Mouse (Mus musculus) myocyte (in vitro differentiated cells): ENCODE data around the gene Neil1.

Experiments
- CEBPB ChIP-seq: IDR thresholded peaks from 2 replicates; pipeline ENCODE4 v1.6.1; 2011; ENCODE audit warnings: mild to moderate bottlenecking, moderate library complexity; ENCODE audit not compliant: poor library complexity, insufficient read depth, severe bottlenecking
- E2F4 ChIP-seq: IDR thresholded peaks from one replicate; pipeline ENCODE4 v1.6.1; 2011; ENCODE audit warnings: mild to moderate bottlenecking, control low read depth, moderate library complexity; ENCODE audit not compliant: insufficient read depth
- MAX ChIP-seq: IDR thresholded peaks from one replicate; pipeline ENCODE4 v1.6.1; 2011; ENCODE audit warnings: low read depth, mild to moderate bottlenecking, control low read depth
- MYOD1 ChIP-seq, 3 experiments: IDR thresholded peaks; one replicate each; pipeline ENCODE4 v1.6.1; 2011; ENCODE audit warnings: control low read depth in 2 of 3, low read depth in 2 of 3, mild to moderate bottlenecking in 2 of 3, moderate library complexity in 1 of 3; ENCODE audit not compliant: insufficient read length in 2 of 3, control insufficient read depth in 1 of 3
- MYOG ChIP-seq, 3 experiments: IDR thresholded peaks; one replicate each; pipeline ENCODE4 v1.6.1; 2011; ENCODE audit warnings: control low read depth in 2 of 3, low read depth in 2 of 3, mild to moderate bottlenecking in 2 of 3; ENCODE audit not compliant: insufficient read length in 2 of 3, control insufficient read depth in 1 of 3, insufficient read depth in 1 of 3
- POLR2A ChIP-seq: IDR thresholded peaks from one replicate; pipeline ENCODE4 v1.6.1; 2011; ENCODE audit warnings: low read depth, mild to moderate bottlenecking, control low read depth, moderate library complexity; ENCODE audit not compliant: insufficient read length
- POLR2AphosphoS2 ChIP-seq: IDR thresholded peaks from one replicate; pipeline ENCODE4 v1.6.1; 2011; ENCODE audit warnings: low read depth, control low read depth; ENCODE audit not compliant: insufficient read length
- SRF ChIP-seq: IDR thresholded peaks from one replicate; pipeline ENCODE4 v1.6.1; 2011; ENCODE audit warnings: low read depth; ENCODE audit not compliant: control insufficient read depth, insufficient read length
- TCF12 ChIP-seq: IDR thresholded peaks from one replicate; pipeline ENCODE4 v1.6.1; 2011; ENCODE audit warnings: mild to moderate bottlenecking, control low read depth; ENCODE audit not compliant: poor library complexity, insufficient read depth, severe bottlenecking
- TCF3 ChIP-seq: IDR thresholded peaks from one replicate; pipeline ENCODE4 v1.6.1; 2011; ENCODE audit warnings: low read depth, control low read depth; ENCODE audit not compliant: insufficient read length
- USF1 ChIP-seq: IDR thresholded peaks from one replicate; pipeline ENCODE4 v1.6.1; 2011; ENCODE audit warnings: low read depth, mild to moderate bottlenecking, control low read depth, moderate library complexity

GRCm38 (mm10) chr9:57168411-57168810, 20.3 kb upstream of the Neil1 start:
- TF ChIP-seq MAX (no peak), TCF12 (no peak), POLR2A (no peak), MYOD1 (IDR thresholded peaks at IDR 0.05; ENCODE audit: control insufficient read depth in 1 of 3, insufficient read length in 2 of 3, low read depth in 2 of 3) (no peak), SRF (no peak), E2F4 (no peak), MYOG (IDR thresholded peaks at IDR 0.05; ENCODE audit: control insufficient read depth in 1 of 3, insufficient read depth in 1 of 3, insufficient read length in 2 of 3, low read depth in 2 of 3) (no peak), USF1 (no peak), CEBPB (no peak), POLR2AphosphoS2 (no peak), TCF3 (no peak)
